Mouse (Mus musculus) adrenal gland, adult (tissue): ENCODE measurements at regions not wholly inside any gene's neighbourhood (a gene's known extent, or its start where the extent isn't known, plus 50 kb on each side); places are given as distances from the start of the nearest gene placed in this dataset.

ENCODE experiments used
- DNase-seq, 2 experiments: peaks; one replicate each; pipeline ENCODE4 v3.0.0; 2022 to 2023; ENCODE audit warnings: low spot score in 1 of 2; ENCODE audit not compliant: inconsistent age in 2 of 2

DNA sequence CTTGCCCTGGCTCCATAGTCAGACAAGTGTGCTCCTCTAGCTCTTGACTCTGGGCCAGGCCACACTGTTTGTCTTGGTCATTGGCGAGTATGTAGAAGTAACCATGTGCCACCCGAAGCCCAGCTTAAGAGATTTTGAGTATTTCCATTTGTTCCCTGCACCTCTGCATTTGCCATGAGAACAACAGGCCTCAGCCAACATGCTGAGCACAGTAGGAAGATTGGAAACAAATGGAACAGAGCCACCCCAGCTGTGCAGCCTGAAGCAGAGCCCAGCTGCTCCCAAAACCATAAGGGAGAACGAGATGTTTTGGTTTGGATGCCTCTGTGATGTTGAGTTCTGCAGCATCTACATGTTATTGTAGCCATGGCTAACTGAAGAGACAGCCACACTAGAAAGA, 433.1 kb upstream of the Gm6657 start:
- DNase-seq, result no peak

- DNase-seq, result no peak
These were observed 418.0 kb upstream of the Gm6657 start for GRCm38 (mm10) chr12:77776011-77776546.

DNA sequence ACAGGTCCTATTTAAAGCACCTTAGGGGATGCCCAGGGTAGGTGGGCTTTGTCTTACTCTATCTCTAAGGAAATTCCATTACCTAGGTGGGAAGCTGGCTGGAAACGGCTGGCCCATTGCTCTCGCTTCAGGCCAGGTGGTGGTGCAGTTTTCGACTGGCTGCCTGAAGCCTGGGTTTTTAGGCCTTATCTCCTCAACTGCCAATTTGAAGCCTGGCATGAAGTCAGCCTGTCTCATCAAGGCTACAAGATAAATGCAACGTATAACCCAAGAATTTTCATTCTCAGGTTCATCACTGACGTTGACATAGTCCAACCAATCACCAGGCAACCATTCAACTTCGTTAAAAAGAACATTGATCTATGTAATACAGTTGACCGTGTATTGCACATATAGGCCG, 417.3 kb upstream of the Gm6657 start:
- no peak for DNase-seq

GRCm38 (mm10) chr12:77780885-77781698, 412.9 kb upstream of the Gm6657 start:
- peak; percentile 82 to 96 for DNase-seq

- no peak for DNase-seq
These were observed 410.1 kb upstream of the Gm6657 start for GRCm38 (mm10) chr12:77783909-77784308.

- no peak for DNase-seq
These were observed 408.4 kb upstream of the Gm6657 start for GRCm38 (mm10) chr12:77785647-77786046.

GRCm38 (mm10) chr12:77786678-77787077, 407.4 kb upstream of the Gm6657 start:
- DNase-seq, result no peak

DNA sequence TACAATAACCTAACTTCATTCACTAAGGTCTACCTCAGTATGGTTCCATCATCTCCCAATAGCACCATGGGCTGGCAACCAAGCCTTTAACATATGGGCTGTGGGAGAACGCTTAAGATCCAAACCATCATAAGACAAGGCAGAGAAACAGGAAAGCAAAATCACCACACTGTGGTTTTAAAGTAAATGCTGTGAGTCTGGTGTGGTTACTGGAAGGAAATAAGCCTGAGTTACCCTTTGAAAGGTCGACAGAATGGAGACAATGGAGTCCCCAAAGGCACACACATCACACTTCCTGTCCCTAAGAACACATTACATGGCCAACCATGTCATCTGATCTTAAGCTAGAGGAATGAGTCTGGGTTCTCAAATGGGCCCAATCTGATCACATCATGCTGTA, 405.8 kb upstream of the Gm6657 start:
- DNase-seq, result no peak

DNA sequence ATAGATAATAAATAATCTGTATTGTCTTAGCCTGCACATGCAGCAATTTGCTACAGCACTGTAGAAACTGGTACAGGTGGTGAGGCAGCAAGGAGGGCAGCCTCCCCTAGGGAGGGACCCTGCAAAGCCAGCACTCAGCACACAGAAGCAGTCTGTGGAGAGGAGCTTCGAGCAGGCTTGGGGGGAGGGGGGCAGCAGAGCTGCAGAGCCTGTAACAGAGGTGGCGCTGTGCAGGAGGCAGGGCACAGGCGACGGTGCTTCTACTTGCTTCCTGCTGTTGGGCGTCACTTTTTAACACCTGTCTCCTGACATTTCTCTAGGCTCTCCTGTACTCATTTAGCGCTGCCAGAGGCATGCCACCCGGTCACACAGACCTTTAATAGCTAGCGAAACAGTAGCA, 404.6 kb upstream of the Gm6657 start:
- DNase-seq, result peak in 1 of 2 experiments; percentile 27

DNA sequence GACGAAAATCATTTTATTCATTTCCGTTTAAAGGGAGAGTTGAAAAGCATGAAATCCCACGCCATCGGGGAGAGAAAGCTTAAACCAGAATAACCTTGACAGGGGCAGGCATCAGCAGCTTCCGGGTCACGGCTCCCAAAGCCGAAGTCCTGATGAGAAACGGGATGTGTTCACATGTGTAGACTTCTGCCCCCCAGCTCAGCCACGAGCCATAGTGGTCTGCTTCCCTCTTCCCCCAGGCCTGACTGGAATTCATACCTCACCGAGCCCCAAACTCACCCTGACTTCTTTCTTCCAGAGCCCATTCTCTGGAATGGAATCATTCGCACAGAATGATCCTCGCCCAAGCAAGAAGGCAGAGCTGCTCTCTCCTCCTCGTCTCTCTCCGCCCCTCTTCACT, 404.2 kb upstream of the Gm6657 start:
- no peak for DNase-seq

GRCm38 (mm10) chr12:77790891-77791672, 403.0 kb upstream of the Gm6657 start:
- peak; percentile 93 to 97 for DNase-seq

DNA sequence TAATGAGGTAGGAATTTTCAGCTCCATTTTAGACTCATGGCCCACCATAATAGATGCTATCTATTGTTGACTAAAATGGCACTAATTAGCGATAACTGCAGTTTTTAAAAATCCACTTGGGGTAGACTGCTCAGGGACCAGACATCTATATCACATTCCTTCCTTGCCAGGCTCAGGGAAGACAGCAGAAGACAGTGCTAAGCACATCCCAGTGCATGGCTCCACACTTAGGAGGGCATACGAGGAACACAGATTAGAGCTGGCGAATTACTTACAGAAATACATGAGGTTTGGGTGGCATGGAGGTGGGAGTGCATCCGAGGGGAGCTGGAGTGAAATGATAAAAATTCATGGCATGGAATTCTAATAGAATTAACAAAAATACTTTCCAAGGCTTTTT, 395.5 kb upstream of the Gm6657 start:
- no peak for DNase-seq

DNA sequence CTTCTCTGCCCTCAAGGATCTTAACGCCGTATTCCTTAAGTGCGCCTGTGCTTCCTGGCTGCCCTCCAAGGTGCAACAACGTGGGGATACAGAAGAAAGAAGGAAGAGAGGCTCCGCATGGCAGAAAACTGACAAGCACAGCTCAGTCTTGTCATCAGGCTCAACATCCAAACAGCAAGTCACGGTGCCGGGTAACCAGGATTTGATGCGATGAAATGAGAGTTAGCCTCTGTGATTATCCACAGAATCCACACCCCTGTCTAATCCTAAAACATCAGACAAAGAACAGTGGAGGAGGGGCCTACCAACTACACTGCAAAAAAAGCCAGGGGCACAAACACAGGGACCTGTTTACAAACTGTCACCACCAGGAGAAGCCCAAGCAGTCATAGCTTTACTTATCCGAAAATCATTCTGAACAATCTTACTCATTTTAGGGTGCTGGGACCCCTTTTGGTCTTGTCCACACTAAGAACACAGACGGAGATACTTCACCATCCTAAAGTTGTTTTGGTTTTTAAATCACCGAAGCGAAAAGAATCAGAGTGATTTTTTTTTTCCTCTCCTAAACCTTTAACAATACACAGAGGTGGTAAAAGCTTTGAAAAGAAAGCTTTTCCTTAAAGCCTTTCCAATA, 394.8 kb upstream of the Gm6657 start:
- peak in 1 of 2 experiments; percentile 12 for DNase-seq

GRCm38 (mm10) chr12:77807674-77808073, 386.4 kb upstream of the Gm6657 start:
- DNase-seq, result no peak

GRCm38 (mm10) chr12:77811276-77811675, 382.8 kb upstream of the Gm6657 start:
- DNase-seq, result peak; percentile 25 to 77

DNA sequence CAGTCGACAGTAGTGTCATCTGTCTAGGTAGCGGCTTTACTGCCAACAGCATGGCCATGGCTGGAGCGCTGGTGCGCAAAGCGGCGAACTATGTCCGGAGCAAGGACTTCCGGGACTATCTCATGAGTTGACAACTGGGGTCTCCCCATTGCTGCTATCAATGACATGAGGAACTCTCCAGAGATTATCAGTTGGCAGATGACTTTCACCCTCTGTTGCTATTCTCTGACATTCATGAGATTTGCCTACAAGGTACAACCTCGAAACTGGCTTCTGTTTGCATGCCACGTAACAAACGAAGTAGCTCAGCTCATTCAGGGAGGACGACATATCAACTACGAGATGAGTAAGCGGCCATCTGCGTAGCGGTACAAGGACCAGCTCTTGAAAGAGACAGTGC, 374.6 kb upstream of the Gm6657 start:
- no peak for DNase-seq

GRCm38 (mm10) chr12:77823381-77824030, 370.5 kb upstream of the Gm6657 start:
- DNase-seq, result peak in 1 of 2 experiments; percentile 6

DNA sequence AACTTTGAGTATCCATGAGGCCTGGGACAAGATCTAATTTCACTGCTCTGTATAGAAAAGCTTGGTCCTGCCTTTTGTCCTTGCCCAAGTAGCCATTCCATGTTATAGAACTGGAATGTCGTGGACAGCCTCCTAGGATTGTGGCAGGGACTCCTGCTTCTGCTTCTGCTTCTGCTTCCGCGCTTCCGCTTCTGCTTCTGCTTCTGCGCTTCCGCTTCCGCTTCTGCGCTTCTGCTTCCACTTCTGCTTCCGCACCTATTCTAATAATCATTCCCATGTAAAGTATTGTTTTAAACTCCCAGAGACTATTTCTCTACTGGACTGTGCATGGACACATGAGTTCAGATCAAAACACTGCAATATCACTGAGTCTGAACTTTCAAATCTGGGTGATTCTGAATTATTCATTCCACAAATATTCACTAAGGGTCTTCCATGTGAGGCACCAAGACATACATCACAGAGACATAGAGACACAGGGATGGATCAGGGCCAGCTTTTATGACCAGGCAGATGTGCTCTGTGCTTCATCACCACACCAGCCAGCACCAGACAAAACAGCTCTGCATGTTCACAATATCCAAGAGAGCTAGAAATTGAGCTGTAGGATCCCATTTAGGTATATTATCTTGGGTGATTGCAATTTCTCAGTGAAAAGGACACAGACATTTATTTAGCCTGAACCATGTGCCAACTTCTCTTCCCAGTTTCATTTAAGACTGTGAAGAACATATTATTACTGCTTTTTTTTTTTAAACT, 360.5 kb upstream of the Gm6657 start:
- DNase-seq, result no peak

- DNase-seq, result no peak
These were observed 359.2 kb upstream of the Gm6657 start for GRCm38 (mm10) chr12:77834891-77835290.

GRCm38 (mm10) chr12:77836231-77836630, 357.8 kb upstream of the Gm6657 start:
- DNase-seq, result no peak
